8 mouse cellular contexts compared by ENCODE assay signal in genomic region chr8:125253505-125254180, GRCm38 (mm10).
DNase-seq lines count a peak whose midpoint lies in the region; ATAC-seq lines count a peak whose summit lies in the region.

No protein-coding gene starts in this region.

- peak overlapping the region; percentile 72 for H3K9ac ChIP-seq in forebrain, embryonic 13.5 days
- no peak overlapping the region for H3K9ac ChIP-seq in liver, embryonic 12.5 days

- H3K36me3 ChIP-seq in forebrain, embryonic 13.5 days (ENCODE audit: poor library complexity, severe bottlenecking) = no peaks in the 10 kb centered on the region
- no peaks in the 10 kb centered on the region for H3K36me3 ChIP-seq in liver, embryonic 12.5 days

- peak overlapping the region; percentile 85 for H3K4me2 ChIP-seq in forebrain, embryonic 13.5 days
- H3K4me2 ChIP-seq in liver, embryonic 12.5 days = peak overlapping the region; percentile 59

- peaks cover 27% of the 10 kb centered on the region for H3K4me1 ChIP-seq in forebrain, embryonic 13.5 days
- peaks cover 10% of the 10 kb centered on the region; the same call in 1 of the 2 replicates for H3K4me1 ChIP-seq in liver, embryonic 12.5 days

- DNase-seq in cerebellum, adult 11-12 months = peak; percentile 21
- DNase-seq in cerebellum, postnatal 14 days = no peak
- peak; percentile 46 for DNase-seq in naive thymus-derived CD4-positive, alpha-beta T cell, adult 2 months (ENCODE audit: low read depth)
- no peak for DNase-seq in left cerebral cortex, adult 9 months (ENCODE audit: low spot score in 2 of 2)
- no peak for DNase-seq in layer of hippocampus, adult 11-12 months (ENCODE audit: low spot score)

- no peaks in the 10 kb centered on the region for H3K27me3 ChIP-seq in forebrain, embryonic 13.5 days
- H3K27me3 ChIP-seq in liver, embryonic 12.5 days (replicated peaks) = peaks cover 6% of the 10 kb centered on the region; the same call in 1 of the 2 replicates

- H3K4me3 ChIP-seq in forebrain, embryonic 13.5 days = peak overlapping the region; percentile 49
- H3K4me3 ChIP-seq in liver, embryonic 12.5 days = peak overlapping the region; percentile 32; the same call in 1 of the 2 replicates

- H3K9me3 ChIP-seq in forebrain, embryonic 13.5 days (replicated peaks) = no peaks in the 10 kb centered on the region
- no peaks in the 10 kb centered on the region for H3K9me3 ChIP-seq in liver, embryonic 12.5 days (replicated peaks)

- peak overlapping the region; percentile 95 for H3K27ac ChIP-seq in forebrain, embryonic 13.5 days
- no peak overlapping the region for H3K27ac ChIP-seq in liver, embryonic 12.5 days

- ATAC-seq in CD4-positive, CD25-positive, alpha-beta regulatory T cell, adult 4 months = peak; percentile 59
- ATAC-seq in forebrain, embryonic 13.5 days = peak; percentile 54
- ATAC-seq in liver, embryonic 12.5 days = peak; percentile 54; the same call in 1 of the 2 replicates

- 22% methylated on average over 10 of the region's 10 CpGs for WGBS in forebrain, embryonic 13.5 days
- 46% methylated on average over 10 of the region's 10 CpGs for WGBS in liver, embryonic 12.5 days (ENCODE audit: insufficient replicate concordance)

Comparison
In these comparisons a context has a peak if more than half of its experiments do, and no peak if none do; other contexts are left out.
1. DNase-seq: peak in cerebellum, adult 11-12 months (single experiment) and naive thymus-derived CD4-positive, alpha-beta T cell, adult 2 months (single experiment); none in cerebellum, postnatal 14 days (0 of 2), left cerebral cortex, adult 9 months (0 of 2) and layer of hippocampus, adult 11-12 months (single experiment).
2. Peak in every context shown above with its lines, with median percentiles within 50 percentile points of each other: ATAC-seq.